Mouse (Mus musculus): ENCODE results near the gene Rasal2.

The Rasal2 gene

DNA sequence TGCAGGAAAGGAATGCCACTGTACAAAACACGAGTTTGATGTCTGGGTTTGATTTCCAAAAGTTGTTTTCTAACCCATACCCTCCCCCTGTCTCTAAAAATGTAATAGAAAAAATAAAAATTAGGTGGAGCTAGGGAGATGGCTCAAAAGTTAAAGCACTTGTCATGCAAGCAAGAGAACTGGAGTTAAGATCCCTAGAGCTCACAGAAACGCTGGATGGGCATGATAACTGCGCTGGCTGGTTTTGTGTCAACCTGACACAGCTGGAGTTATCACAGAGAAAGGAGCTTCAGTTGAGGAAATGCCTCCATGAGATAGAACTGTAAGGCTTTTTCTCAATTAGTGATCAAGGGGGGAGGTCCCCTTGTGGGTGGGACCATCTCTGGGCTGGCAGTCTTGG, 191.5 kb downstream of the Rasal2 start:
- Histone ChIP-seq H3K4me1 (replicated peaks; ENCODE audit: low read depth, low read length) (no peaks in the 10 kb centered on the region), H3K36me3 (ENCODE audit: insufficient read depth, low read length) (no peaks in the 10 kb centered on the region), H3K9me3 (ENCODE audit: low read length) (no peaks in the 10 kb centered on the region), H3K27me3 (ENCODE audit: insufficient read depth, low read length) (no peaks in the 10 kb centered on the region), H3K4me3 (replicated peaks; ENCODE audit: low read length) (no peak overlapping the region)
- TF ChIP-seq NANOG (IDR thresholded peaks at IDR 0.05; ENCODE audit: borderline replicate concordance, low read length): no peak
- TF ChIP-seq POU5F1 (IDR thresholded peaks at IDR 0.05; ENCODE audit: borderline replicate concordance, low read length): no peak
- no peak for TF ChIP-seq CTCF (conservative IDR thresholded peaks at IDR 0.05; ENCODE audit: low read length)

DNA sequence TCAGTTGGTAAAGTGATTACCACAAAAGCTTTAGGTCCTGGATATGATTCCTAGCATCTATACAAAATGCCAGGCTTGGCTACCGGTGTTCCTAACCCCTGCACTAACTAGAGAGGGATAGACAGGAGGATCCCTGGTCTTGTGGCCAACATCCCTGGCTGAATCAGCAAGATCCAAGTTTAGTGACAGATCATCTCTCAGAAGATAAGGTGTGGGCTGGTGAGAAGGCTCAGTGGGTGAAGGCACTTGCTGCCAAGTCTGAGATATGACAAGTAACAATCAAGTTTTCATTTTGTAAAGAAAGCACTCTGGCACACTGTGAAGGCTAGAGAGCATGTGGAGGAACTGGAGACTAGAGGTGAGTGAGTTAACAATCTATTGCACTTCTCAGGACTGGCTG, 191.9 kb downstream of the Rasal2 start:
- H3K4me3 ChIP-seq (replicated peaks; ENCODE audit: low read length): no peak overlapping the region
- no peaks in the 10 kb centered on the region for H3K27me3 ChIP-seq (ENCODE audit: insufficient read depth, low read length)
- TF ChIP-seq CTCF (conservative IDR thresholded peaks at IDR 0.05; ENCODE audit: low read length): no peak
- no peak for TF ChIP-seq POU5F1 (IDR thresholded peaks at IDR 0.05; ENCODE audit: borderline replicate concordance, low read length)
- no peak for TF ChIP-seq NANOG (IDR thresholded peaks at IDR 0.05; ENCODE audit: borderline replicate concordance, low read length)
- H3K4me1 ChIP-seq (replicated peaks; ENCODE audit: low read depth, low read length): no peaks in the 10 kb centered on the region
- H3K9me3 ChIP-seq (ENCODE audit: low read length): no peaks in the 10 kb centered on the region
- no peaks in the 10 kb centered on the region for H3K36me3 ChIP-seq (ENCODE audit: insufficient read depth, low read length)

DNA sequence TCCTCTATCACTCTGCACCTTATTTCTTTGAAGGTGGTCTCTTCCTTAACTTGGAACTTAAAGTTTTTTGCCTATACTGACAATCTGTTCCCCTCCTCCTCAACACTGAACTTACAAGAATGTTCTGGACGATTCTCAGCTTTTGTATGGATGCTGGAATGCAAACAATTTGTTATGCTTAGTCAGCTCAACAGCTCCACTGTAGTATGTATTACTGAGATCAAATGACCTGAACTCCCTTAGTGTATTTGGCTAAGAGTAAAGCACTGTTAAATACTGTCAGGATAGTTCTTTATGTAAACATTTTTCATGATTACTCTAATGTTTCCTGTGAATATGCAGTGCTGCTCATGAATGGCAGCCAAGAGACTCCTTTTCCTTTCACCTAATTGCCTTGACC, 203.6 kb downstream of the Rasal2 start:
- no peaks in the 10 kb centered on the region for H3K4me1 ChIP-seq (replicated peaks; ENCODE audit: low read depth, low read length)
- no peak overlapping the region for H3K4me3 ChIP-seq (replicated peaks; ENCODE audit: low read length)
- H3K9me3 ChIP-seq (ENCODE audit: low read length): no peaks in the 10 kb centered on the region
- no peaks in the 10 kb centered on the region for H3K36me3 ChIP-seq (ENCODE audit: insufficient read depth, low read length)
- H3K27me3 ChIP-seq (ENCODE audit: insufficient read depth, low read length): no peaks in the 10 kb centered on the region
- TF ChIP-seq CTCF (conservative IDR thresholded peaks at IDR 0.05; ENCODE audit: low read length) (no peak), NANOG (IDR thresholded peaks at IDR 0.05; ENCODE audit: borderline replicate concordance, low read length) (no peak), POU5F1 (IDR thresholded peaks at IDR 0.05; ENCODE audit: borderline replicate concordance, low read length) (no peak)

DNA sequence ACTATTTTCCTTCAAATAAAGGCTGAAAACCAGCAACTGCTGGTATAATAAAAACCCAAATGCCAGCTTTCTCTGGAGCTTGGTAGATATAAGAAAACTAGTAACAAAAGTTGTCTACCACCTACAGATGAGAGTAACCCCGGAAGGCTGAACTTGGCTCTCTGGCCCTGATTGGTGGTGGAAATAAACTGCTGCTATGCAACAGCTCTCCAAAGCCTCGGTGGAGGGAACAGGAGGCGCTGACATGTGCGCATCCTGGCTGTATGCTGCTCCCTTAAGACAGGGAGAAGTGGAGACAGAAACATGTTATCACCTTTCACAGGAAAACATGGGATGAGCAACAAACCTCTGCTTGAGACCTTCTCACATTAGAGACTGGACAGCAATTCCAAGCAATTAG, 206.7 kb downstream of the Rasal2 start:
- no peaks in the 10 kb centered on the region for H3K36me3 ChIP-seq (ENCODE audit: insufficient read depth, low read length)
- no peaks in the 10 kb centered on the region for H3K9me3 ChIP-seq (ENCODE audit: low read length)
- H3K4me3 ChIP-seq (replicated peaks; ENCODE audit: low read length): no peak overlapping the region
- no peaks in the 10 kb centered on the region for H3K4me1 ChIP-seq (replicated peaks; ENCODE audit: low read depth, low read length)
- H3K27me3 ChIP-seq (ENCODE audit: insufficient read depth, low read length): no peaks in the 10 kb centered on the region
- no peak for TF ChIP-seq CTCF (conservative IDR thresholded peaks at IDR 0.05; ENCODE audit: low read length)
- no peak for TF ChIP-seq NANOG (IDR thresholded peaks at IDR 0.05; ENCODE audit: borderline replicate concordance, low read length)
- TF ChIP-seq POU5F1 (IDR thresholded peaks at IDR 0.05; ENCODE audit: borderline replicate concordance, low read length): no peak

DNA sequence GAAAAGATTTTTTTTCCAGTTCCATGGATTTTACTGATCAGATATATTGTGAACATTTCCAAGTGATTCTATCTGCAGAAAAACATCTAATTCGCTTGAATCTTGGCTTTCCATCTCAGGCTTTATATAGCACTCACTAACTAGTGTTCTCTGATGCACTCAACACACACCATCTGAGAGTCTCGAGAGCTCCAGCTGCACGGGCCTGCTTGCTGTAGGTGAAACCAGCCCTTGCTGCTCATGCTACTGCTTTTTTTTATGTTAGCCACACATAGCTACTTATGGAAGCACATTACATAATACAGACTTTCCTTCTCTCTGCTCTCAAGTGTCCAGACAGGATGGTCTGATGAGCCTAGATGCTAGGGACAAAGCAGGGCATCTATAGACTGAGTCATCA, 229.4 kb downstream of the Rasal2 start:
- Histone ChIP-seq H3K4me3 (replicated peaks; ENCODE audit: low read length) (no peak overlapping the region), H3K9me3 (ENCODE audit: low read length) (no peaks in the 10 kb centered on the region), H3K36me3 (ENCODE audit: insufficient read depth, low read length) (no peaks in the 10 kb centered on the region), H3K4me1 (replicated peaks; ENCODE audit: low read depth, low read length) (no peaks in the 10 kb centered on the region), H3K27me3 (ENCODE audit: insufficient read depth, low read length) (no peaks in the 10 kb centered on the region)
- TF ChIP-seq CTCF (conservative IDR thresholded peaks at IDR 0.05; ENCODE audit: low read length): no peak

DNA sequence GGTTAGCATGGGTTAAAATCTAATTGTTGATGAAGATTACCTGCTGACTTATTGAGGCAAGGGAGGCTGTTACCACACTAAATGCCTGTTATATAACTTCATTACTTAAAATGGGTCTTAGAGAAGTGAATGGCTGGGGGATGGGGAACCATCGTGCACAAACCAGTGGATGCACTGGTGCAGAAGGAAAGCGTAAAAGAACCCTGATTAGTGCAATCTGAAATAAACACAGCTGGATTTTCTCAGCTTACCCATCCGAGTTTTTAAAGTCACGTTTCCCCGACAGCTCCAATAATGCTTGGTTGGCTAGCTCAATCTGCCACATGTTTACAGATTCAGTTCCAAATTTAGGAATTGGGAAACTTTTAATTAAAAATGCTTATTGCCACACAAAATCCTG, 230.0 kb downstream of the Rasal2 start:
- H3K4me1 ChIP-seq (replicated peaks; ENCODE audit: low read depth, low read length): no peaks in the 10 kb centered on the region
- H3K27me3 ChIP-seq (ENCODE audit: insufficient read depth, low read length): no peaks in the 10 kb centered on the region
- H3K4me3 ChIP-seq (replicated peaks; ENCODE audit: low read length): no peak overlapping the region
- H3K36me3 ChIP-seq (ENCODE audit: insufficient read depth, low read length): 0 out of 2 replicates have a peak, but pooled peaks cover under 1% of the 10 kb centered on the region
- TF ChIP-seq CTCF (conservative IDR thresholded peaks at IDR 0.05; ENCODE audit: low read length) (no peak), POU5F1 (IDR thresholded peaks at IDR 0.05; ENCODE audit: borderline replicate concordance, low read length) (no peak), NANOG (IDR thresholded peaks at IDR 0.05; ENCODE audit: borderline replicate concordance, low read length) (no peak)
- H3K9me3 ChIP-seq (ENCODE audit: low read length): no peaks in the 10 kb centered on the region

DNA sequence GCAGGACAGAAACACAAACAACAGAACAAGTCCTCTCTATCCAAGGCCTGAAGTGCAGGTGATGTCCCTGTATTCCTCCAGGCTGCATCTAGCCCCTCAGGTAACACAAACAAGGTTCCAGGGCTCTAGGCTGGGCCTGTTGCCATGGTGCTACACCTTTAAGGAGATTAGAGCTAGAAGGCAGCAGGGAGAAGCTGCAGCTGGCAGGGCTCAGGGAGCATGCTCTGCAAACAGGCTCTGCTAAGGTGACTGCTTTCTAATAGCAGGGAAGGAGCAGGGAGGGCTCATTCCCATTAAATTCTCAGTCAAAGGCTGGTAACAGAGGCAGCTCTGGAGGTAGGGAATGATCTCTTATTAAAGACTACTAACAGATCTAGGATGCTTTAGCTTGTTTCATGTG, 231.3 kb downstream of the Rasal2 start:
- Histone ChIP-seq H3K27me3 (ENCODE audit: insufficient read depth, low read length) (no peaks in the 10 kb centered on the region), H3K36me3 (ENCODE audit: insufficient read depth, low read length) (0 out of 2 replicates have a peak, but pooled peaks cover 5% of the 10 kb centered on the region), H3K4me1 (replicated peaks; ENCODE audit: low read depth, low read length) (no peaks in the 10 kb centered on the region), H3K4me3 (replicated peaks; ENCODE audit: low read length) (no peak overlapping the region), H3K9me3 (ENCODE audit: low read length) (no peaks in the 10 kb centered on the region)
- no peak for TF ChIP-seq CTCF (conservative IDR thresholded peaks at IDR 0.05; ENCODE audit: low read length)
- TF ChIP-seq POU5F1 (IDR thresholded peaks at IDR 0.05; ENCODE audit: borderline replicate concordance, low read length): no peak
- no peak for TF ChIP-seq NANOG (IDR thresholded peaks at IDR 0.05; ENCODE audit: borderline replicate concordance, low read length)

DNA sequence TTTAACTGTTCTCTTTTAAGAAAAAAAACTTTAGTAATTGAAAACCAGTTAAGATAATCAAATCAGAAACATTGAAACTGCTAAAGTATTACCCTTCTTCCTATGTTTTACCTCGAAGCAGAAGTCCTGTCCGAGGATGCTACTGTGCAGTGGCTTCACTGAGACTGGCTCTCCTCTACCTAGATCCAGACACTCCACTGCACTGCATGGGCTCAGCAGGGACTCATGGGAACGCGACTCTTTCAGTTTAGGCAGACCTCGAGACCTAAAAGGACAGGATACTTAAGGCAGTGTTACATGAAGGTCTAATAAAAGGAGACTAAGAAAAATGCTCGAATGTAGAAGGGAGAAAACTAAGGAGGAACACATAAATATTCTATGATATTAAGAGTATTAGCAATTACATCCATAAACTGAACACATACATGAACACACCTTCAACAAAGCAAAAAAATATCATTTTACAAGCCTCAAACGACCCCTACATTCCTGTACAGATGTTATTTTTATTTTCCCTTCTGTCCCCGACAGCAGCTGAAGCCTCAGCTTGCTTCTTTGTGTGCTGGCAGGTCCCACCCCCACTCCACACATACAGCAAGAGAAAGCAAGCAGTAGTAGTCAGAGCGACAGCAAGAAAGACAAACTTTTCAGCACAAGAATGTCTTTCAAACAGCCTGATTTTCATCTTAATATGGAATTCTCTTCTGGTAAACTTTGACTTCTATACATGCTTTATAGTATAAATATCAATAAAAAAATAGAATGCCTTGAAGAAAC, 233.2 kb downstream of the Rasal2 start:
- Histone ChIP-seq H3K4me3 (replicated peaks; ENCODE audit: low read length) (no peak overlapping the region), H3K27me3 (ENCODE audit: insufficient read depth, low read length) (no peaks in the 10 kb centered on the region), H3K9me3 (ENCODE audit: low read length) (no peaks in the 10 kb centered on the region), H3K36me3 (ENCODE audit: insufficient read depth, low read length) (0 out of 2 replicates have a peak, but pooled peaks cover 5% of the 10 kb centered on the region), H3K4me1 (replicated peaks; ENCODE audit: low read depth, low read length) (no peaks in the 10 kb centered on the region)
- TF ChIP-seq NANOG (IDR thresholded peaks at IDR 0.05; ENCODE audit: borderline replicate concordance, low read length) (no peak), CTCF (conservative IDR thresholded peaks at IDR 0.05; ENCODE audit: low read length) (no peak), POU5F1 (IDR thresholded peaks at IDR 0.05; ENCODE audit: borderline replicate concordance, low read length) (no peak)

DNA sequence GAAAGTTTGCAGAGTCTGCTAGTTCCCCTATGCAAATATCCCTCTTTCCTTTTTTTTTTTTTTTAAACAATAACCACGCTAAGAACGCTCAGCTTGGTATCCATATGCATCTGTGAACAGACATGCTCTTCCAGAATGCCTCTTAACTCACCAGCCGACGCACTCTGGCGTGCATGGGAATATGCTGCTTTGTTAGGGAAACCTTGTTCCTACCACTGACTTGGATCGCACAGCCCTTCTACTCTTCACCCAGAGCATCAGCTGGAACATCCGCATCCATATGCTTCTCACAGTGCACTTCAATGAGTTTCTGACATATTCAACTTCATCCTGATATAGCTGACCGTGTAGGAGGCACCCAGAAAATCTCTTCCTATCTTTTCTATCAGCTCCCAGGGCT, 243.1 kb downstream of the Rasal2 start:
- no peaks in the 10 kb centered on the region for H3K9me3 ChIP-seq (ENCODE audit: low read length)
- H3K4me1 ChIP-seq (replicated peaks; ENCODE audit: low read depth, low read length): no peaks in the 10 kb centered on the region
- H3K27me3 ChIP-seq (ENCODE audit: insufficient read depth, low read length): no peaks in the 10 kb centered on the region
- no peaks in the 10 kb centered on the region for H3K36me3 ChIP-seq (ENCODE audit: insufficient read depth, low read length)
- no peak for TF ChIP-seq POU5F1 (IDR thresholded peaks at IDR 0.05; ENCODE audit: borderline replicate concordance, low read length)
- no peak for TF ChIP-seq CTCF (conservative IDR thresholded peaks at IDR 0.05; ENCODE audit: low read length)
- no peak for TF ChIP-seq NANOG (IDR thresholded peaks at IDR 0.05; ENCODE audit: borderline replicate concordance, low read length)
- H3K4me3 ChIP-seq (replicated peaks; ENCODE audit: low read length): no peak overlapping the region

Measured in E14TG2a.4 (cell line).